Mouse (Mus musculus) kidney, embryonic 14.5 days (tissue): Measurements from ENCODE around the gene Per3. TPM values are rescaled to one million over a fixed set of nuclear protein-coding genes. Genes with fewer than 3 reads are reported as not detected.
"Not testable (repeated sequence)": the region's sequence is repeated elsewhere in the genome, so short reads cannot be mapped to it uniquely, and the experiment has no call there.

Experiments used
- ATAC-seq: fragments of 200-750 bp; cut with Nextera tagmentation; 2 replicates; pipeline ENCODE4 v1.8.0; 2017; ENCODE audit warnings: moderate number of reproducible peaks, mild to moderate bottlenecking, moderate TSS enrichment, moderate library complexity; ENCODE audit not compliant: low FRiP score, low TSS enrichment
- H3K27ac ChIP-seq: fragments of 300-500 bp; sonication (generic); 2 replicates; pipeline ENCODE4 v1.5.1; 2014; ENCODE audit warnings: low read depth, mild to moderate bottlenecking, low read length, moderate library complexity, mixed read lengths
- H3K27me3 ChIP-seq: fragments of 300-500 bp; sonication (generic); 2 replicates; pipeline ENCODE4 v1.6.1; 2014; ENCODE audit warnings: mild to moderate bottlenecking, low read length; ENCODE audit not compliant: control insufficient read depth, insufficient read depth
- H3K36me3 ChIP-seq: fragments of 300-500 bp; sonication (generic); 2 replicates; pipeline ENCODE4 v1.6.1; 2014; ENCODE audit warnings: low read length, mixed read lengths; ENCODE audit not compliant: control insufficient read depth, insufficient read depth
- H3K4me1 ChIP-seq: fragments of 300-500 bp; sonication (generic); 2 replicates; pipeline ENCODE4 v1.6.1; 2014; ENCODE audit warnings: low read length, mixed read lengths; ENCODE audit not compliant: control insufficient read depth, insufficient read depth
- H3K4me2 ChIP-seq: fragments of 300-500 bp; sonication (generic); replicated peaks from 2 replicates; pipeline ENCODE4 v1.6.1; 2014; ENCODE audit warnings: low read depth, mild to moderate bottlenecking, low read length
- H3K4me3 ChIP-seq: fragments of 300-500 bp; sonication (generic); 2 replicates; pipeline ENCODE4 v1.5.1; 2014; ENCODE audit warnings: mild to moderate bottlenecking, low read length
- H3K9ac ChIP-seq: fragments of 300-500 bp; sonication (generic); 2 replicates; pipeline ENCODE4 v1.6.1; 2014; ENCODE audit warnings: low read depth, mild to moderate bottlenecking, low read length, moderate library complexity
- H3K9me3 ChIP-seq: fragments of 300-500 bp; sonication (generic); 2 replicates; pipeline ENCODE4 v1.6.1; 2016; ENCODE audit warnings: low read length; ENCODE audit not compliant: control insufficient read depth
- WGBS: fragments of 180-500 bp; shearing (Covaris S2); extraction: QIAGEN DNeasy Blood & Tissue Kit; methylation state at CpG from one replicate; pipeline ENCODE4 v1.1.7; 2014; 5-methylcytosine and 5-hydroxymethylcytosine counted together
- polyA plus RNA-seq: library from polyadenylated mRNA; unstranded; fragments of >200 nt; fragmentation: Nextera tagmentation; extraction: Ambion mirVana; gene quantifications from 2 replicates; pipeline ENCODE4 v1.2.1, GENCODE M21; 2014

The Per3 gene
- polyA plus RNA-seq, 1 experiment from 2014 or later: 8.8 TPM

- no peak overlapping the region for H3K27ac ChIP-seq
- 3% methylated on average over 21 of the region's 21 CpGs for WGBS
- H3K9ac ChIP-seq: peak overlapping the region; percentile 37; the same call in 1 of the 2 replicates
- ATAC-seq: no peak
- no peaks in the 10 kb centered on the region for H3K9me3 ChIP-seq
- peak overlapping the region; percentile 61 for H3K4me3 ChIP-seq
- H3K27me3 ChIP-seq: no peaks in the 10 kb centered on the region
- peak overlapping the region; percentile 99 for H3K4me2 ChIP-seq
- peaks cover 25% of the 10 kb centered on the region; the same call in 1 of the 2 replicates for H3K36me3 ChIP-seq
- peaks cover 8% of the 10 kb centered on the region for H3K4me1 ChIP-seq
Measured at GRCm38 (mm10) chr4:151044944-151045570, 592 bp upstream of the Per3 start.

GRCm38 (mm10) chr4:151043281-151043680 is 1.2 kb downstream of the Per3 start:
- Histone ChIP-seq H3K36me3 (peaks cover 10% of the 10 kb centered on the region; the same call in 1 of the 2 replicates), H3K27ac (no peak overlapping the region), H3K4me2 (peak overlapping the region; percentile 99), H3K4me3 (peak overlapping the region; percentile 61), H3K27me3 (no peaks in the 10 kb centered on the region), H3K4me1 (peaks cover 8% of the 10 kb centered on the region), H3K9me3 (no peaks in the 10 kb centered on the region), H3K9ac (peak overlapping the region; percentile 74; the same call in 1 of the 2 replicates)
- ATAC-seq: no peak
- 40% methylated on average over 5 of the region's 5 CpGs for WGBS

GRCm38 (mm10) chr4:151041506-151041905 is 3.0 kb downstream of the Per3 start:
- 89% methylated on average over 5 of the region's 5 CpGs for WGBS
- Histone ChIP-seq H3K4me2 (no peak overlapping the region), H3K4me1 (peaks cover 8% of the 10 kb centered on the region), H3K27me3 (no peaks in the 10 kb centered on the region), H3K36me3 (no peaks in the 10 kb centered on the region), H3K27ac (no peak overlapping the region), H3K9me3 (no peaks in the 10 kb centered on the region), H3K4me3 (no peak overlapping the region), H3K9ac (no peak overlapping the region; the same call in 1 of the 2 replicates)
- ATAC-seq: no peak

GRCm38 (mm10) chr4:151037800-151038199 is 6.7 kb downstream of the Per3 start:
- no peak overlapping the region for H3K4me2 ChIP-seq
- 92% methylated on average over 11 of the region's 11 CpGs for WGBS
- no peaks in the 10 kb centered on the region for H3K27me3 ChIP-seq
- no peaks in the 10 kb centered on the region for H3K9me3 ChIP-seq
- no peaks in the 10 kb centered on the region for H3K36me3 ChIP-seq
- no peak for ATAC-seq
- no peak overlapping the region for H3K9ac ChIP-seq
- no peaks in the 10 kb centered on the region for H3K4me1 ChIP-seq
- no peak overlapping the region for H3K4me3 ChIP-seq
- H3K27ac ChIP-seq: no peak overlapping the region

GRCm38 (mm10) chr4:151036521-151036920 is 7.9 kb downstream of the Per3 start:
- no peak overlapping the region for H3K4me2 ChIP-seq
- H3K27ac ChIP-seq: no peak overlapping the region
- no peak overlapping the region for H3K9ac ChIP-seq
- H3K36me3 ChIP-seq: no peaks in the 10 kb centered on the region
- no peak overlapping the region for H3K4me3 ChIP-seq
- no peaks in the 10 kb centered on the region for H3K9me3 ChIP-seq
- 90% methylated on average over 7 of the region's 7 CpGs for WGBS
- no peaks in the 10 kb centered on the region for H3K27me3 ChIP-seq
- no peaks in the 10 kb centered on the region for H3K4me1 ChIP-seq
- ATAC-seq: no peak

GRCm38 (mm10) chr4:151027001-151027400 is 17.5 kb downstream of the Per3 start:
- Histone ChIP-seq H3K9me3 (no peaks in the 10 kb centered on the region), H3K4me3 (no peak overlapping the region), H3K4me2 (no peak overlapping the region), H3K36me3 (no peaks in the 10 kb centered on the region), H3K4me1 (no peaks in the 10 kb centered on the region), H3K27me3 (no peaks in the 10 kb centered on the region), H3K27ac (no peak overlapping the region), H3K9ac (no peak overlapping the region)
- ATAC-seq: 0 out of 2 replicates have a peak, but pooled peaks have one; percentile 43
- 49% methylated on average over 6 of the region's 6 CpGs for WGBS

- Histone ChIP-seq H3K9me3 (no peaks in the 10 kb centered on the region), H3K9ac (no peak overlapping the region), H3K4me3 (no peak overlapping the region), H3K36me3 (no peaks in the 10 kb centered on the region), H3K4me2 (no peak overlapping the region), H3K27ac (no peak overlapping the region), H3K4me1 (no peaks in the 10 kb centered on the region), H3K27me3 (no peaks in the 10 kb centered on the region)
- WGBS: 87% methylated on average over 9 of the region's 9 CpGs
- ATAC-seq: no peak
Measured at GRCm38 (mm10) chr4:151024152-151024551, 20.3 kb downstream of the Per3 start.

GRCm38 (mm10) chr4:151017356-151017755 is 27.1 kb downstream of the Per3 start:
- H3K27ac ChIP-seq, H3K4me1 ChIP-seq, H3K9ac ChIP-seq, H3K36me3 ChIP-seq, ATAC-seq, H3K27me3 ChIP-seq, H3K4me3 ChIP-seq, H3K4me2 ChIP-seq, H3K9me3 ChIP-seq: not testable (repeated sequence)
- WGBS: 93% methylated on average over 1 of the region's 1 CpGs

GRCm38 (mm10) chr4:151015946-151016345 is 28.5 kb downstream of the Per3 start:
- ATAC-seq: no peak
- H3K4me3 ChIP-seq: no peak overlapping the region
- no peak overlapping the region for H3K27ac ChIP-seq
- peaks cover 3% of the 10 kb centered on the region for H3K36me3 ChIP-seq
- no peak overlapping the region for H3K9ac ChIP-seq
- no peaks in the 10 kb centered on the region for H3K4me1 ChIP-seq
- H3K9me3 ChIP-seq: no peaks in the 10 kb centered on the region
- no peak overlapping the region for H3K4me2 ChIP-seq
- whole genome bisulfite sequencing: 70% methylated on average over 10 of the region's 10 CpGs
- H3K27me3 ChIP-seq: no peaks in the 10 kb centered on the region
